Mouse (Mus musculus) brain, embryonic 14.5 days (tissue): ENCODE measurements around the gene Clcn6.

Experiments
- CTCF ChIP-seq: fragments of 200-500 bp; IDR thresholded peaks from 2 replicates; pipeline ENCODE4 v1.5.1; 2012; ENCODE audit warnings: inconsistent platforms, mild to moderate bottlenecking, moderate library complexity, borderline replicate concordance; ENCODE audit not compliant: insufficient read depth, insufficient read length; ENCODE audit errors: extremely low read depth
- POLR2A ChIP-seq: fragments of 200-500 bp; IDR thresholded peaks from 2 replicates; pipeline ENCODE4 v1.6.1; 2012; ENCODE audit warnings: mild to moderate bottlenecking, inconsistent platforms, borderline replicate concordance; ENCODE audit not compliant: poor library complexity, insufficient read depth, insufficient read length, severe bottlenecking; ENCODE audit errors: extremely low read depth

GRCm38 (mm10) chr4:148066401-148066744, 27.8 kb upstream of the Clcn6 start:
- TF ChIP-seq POLR2A (no peak), CTCF (no peak)
